Mouse (Mus musculus): ENCODE data around the gene Grin2b.
A peak's percentile ranks its signal among the peaks of the same experiment; 100 is the strongest.

Grin2b gene

GRCm38 (mm10) chr6:136100241-136100640 lies 73.1 kb downstream of the Grin2b start:
- no peak for DNase-seq (ENCODE audit: low spot score in 2 of 2)

GRCm38 (mm10) chr6:136096269-136096668 lies 77.0 kb downstream of the Grin2b start:
- no peak for DNase-seq (ENCODE audit: low spot score in 2 of 2)

- peak in 1 of 2 experiments; percentile 33 for DNase-seq (ENCODE audit: low spot score in 2 of 2)
Observed at GRCm38 (mm10) chr6:136079991-136080734, 93.1 kb downstream of the Grin2b start.

GRCm38 (mm10) chr6:136072326-136073054 lies 100.8 kb downstream of the Grin2b start:
- no peak for DNase-seq (ENCODE audit: low spot score in 2 of 2)

GRCm38 (mm10) chr6:136070101-136070500 lies 103.2 kb downstream of the Grin2b start:
- DNase-seq (ENCODE audit: low spot score in 2 of 2): no peak

- no peak for DNase-seq (ENCODE audit: low spot score in 2 of 2)
Observed at GRCm38 (mm10) chr6:136053346-136053745, 120.0 kb downstream of the Grin2b start.

GRCm38 (mm10) chr6:136050346-136050745 lies 123.0 kb downstream of the Grin2b start:
- no peak for DNase-seq (ENCODE audit: low spot score in 2 of 2)

GRCm38 (mm10) chr6:136048084-136048483 lies 125.2 kb downstream of the Grin2b start:
- no peak for DNase-seq (ENCODE audit: low spot score in 2 of 2)

- DNase-seq (ENCODE audit: low spot score in 2 of 2): no peak
Observed at GRCm38 (mm10) chr6:136046091-136046490, 127.2 kb downstream of the Grin2b start.

- DNase-seq (ENCODE audit: low spot score in 2 of 2): no peak
Observed at GRCm38 (mm10) chr6:136044461-136044860, 128.8 kb downstream of the Grin2b start.

- DNase-seq (ENCODE audit: low spot score in 2 of 2): no peak
Observed at GRCm38 (mm10) chr6:136042375-136042774, 130.9 kb downstream of the Grin2b start.

GRCm38 (mm10) chr6:136041821-136042220 lies 131.5 kb downstream of the Grin2b start:
- no peak for DNase-seq (ENCODE audit: low spot score in 2 of 2)

- no peak for DNase-seq (ENCODE audit: low spot score in 2 of 2)
Observed at GRCm38 (mm10) chr6:136040931-136041330, 132.4 kb downstream of the Grin2b start.

GRCm38 (mm10) chr6:136029235-136029939 lies 143.9 kb downstream of the Grin2b start:
- DNase-seq (ENCODE audit: low spot score in 2 of 2): no peak

- DNase-seq (ENCODE audit: low spot score in 2 of 2): no peak
Observed at GRCm38 (mm10) chr6:136026936-136027335, 146.4 kb downstream of the Grin2b start.

- DNase-seq (ENCODE audit: low spot score in 2 of 2): no peak
Observed at GRCm38 (mm10) chr6:136025801-136026200, 147.5 kb downstream of the Grin2b start.

- no peak for DNase-seq (ENCODE audit: low spot score in 2 of 2)
Observed at GRCm38 (mm10) chr6:136020460-136020859, 152.9 kb downstream of the Grin2b start.

- DNase-seq (ENCODE audit: low spot score in 2 of 2): no peak
Observed at GRCm38 (mm10) chr6:136018962-136019361, 154.3 kb downstream of the Grin2b start.

- no peak for DNase-seq (ENCODE audit: low spot score in 2 of 2)
Observed at GRCm38 (mm10) chr6:136013556-136014380, 159.5 kb downstream of the Grin2b start.

GRCm38 (mm10) chr6:136011533-136011932 lies 161.8 kb downstream of the Grin2b start:
- no peak for DNase-seq (ENCODE audit: low spot score in 2 of 2)

- no peak for DNase-seq (ENCODE audit: low spot score in 2 of 2)
Observed at GRCm38 (mm10) chr6:136011038-136011311, 162.3 kb downstream of the Grin2b start.

Data from spleen, postnatal 4 days (tissue).